Mouse (Mus musculus): Measurements from ENCODE around the gene Exosc5.

Exosc5 gene

GRCm38 (mm10) chr7:25704716-25705364 lies 45.9 kb downstream of the Exosc5 start:
- DNase-seq (ENCODE audit: low read depth in 2 of 2, low spot score in 2 of 2) = no peak

GRCm38 (mm10) chr7:25705801-25706251 lies 46.9 kb downstream of the Exosc5 start:
- DNase-seq (ENCODE audit: low read depth in 2 of 2, low spot score in 2 of 2) = no peak

GRCm38 (mm10) chr7:25706578-25707170 lies 47.7 kb downstream of the Exosc5 start:
- DNase-seq (ENCODE audit: low read depth in 2 of 2, low spot score in 2 of 2) = no peak

- no peak for DNase-seq (ENCODE audit: low read depth in 2 of 2, low spot score in 2 of 2)
Measured at GRCm38 (mm10) chr7:25707581-25708292, 48.8 kb downstream of the Exosc5 start.

GRCm38 (mm10) chr7:25709961-25710360 lies 51.0 kb downstream of the Exosc5 start:
- DNase-seq (ENCODE audit: low read depth in 2 of 2, low spot score in 2 of 2) = no peak

- DNase-seq (ENCODE audit: low read depth in 2 of 2, low spot score in 2 of 2) = no peak
Measured at GRCm38 (mm10) chr7:25710519-25711130, 51.7 kb downstream of the Exosc5 start.

GRCm38 (mm10) chr7:25711165-25711564 lies 52.2 kb downstream of the Exosc5 start:
- no peak for DNase-seq (ENCODE audit: low read depth in 2 of 2, low spot score in 2 of 2)

GRCm38 (mm10) chr7:25711731-25712197 lies 52.8 kb downstream of the Exosc5 start:
- no peak for DNase-seq (ENCODE audit: low read depth in 2 of 2, low spot score in 2 of 2)

GRCm38 (mm10) chr7:25712801-25713200 lies 53.8 kb downstream of the Exosc5 start:
- DNase-seq (ENCODE audit: low read depth in 2 of 2, low spot score in 2 of 2) = no peak

- no peak for DNase-seq (ENCODE audit: low read depth in 2 of 2, low spot score in 2 of 2)
Measured at GRCm38 (mm10) chr7:25714581-25714980, 55.6 kb downstream of the Exosc5 start.

GRCm38 (mm10) chr7:25715731-25716271 lies 56.8 kb downstream of the Exosc5 start:
- DNase-seq (ENCODE audit: low read depth in 2 of 2, low spot score in 2 of 2) = no peak

- no peak for DNase-seq (ENCODE audit: low read depth in 2 of 2, low spot score in 2 of 2)
Measured at GRCm38 (mm10) chr7:25717478-25717877, 58.5 kb downstream of the Exosc5 start.

GRCm38 (mm10) chr7:25718788-25719417 lies 59.9 kb downstream of the Exosc5 start, which contains the start of gene Ccdc97:
TSS of gene Ccdc97 (minus strand) at chr7:25719088.
- DNase-seq (ENCODE audit: low read depth in 2 of 2, low spot score in 2 of 2) = peak; percentile 85 to 86

- DNase-seq (ENCODE audit: low read depth in 2 of 2, low spot score in 2 of 2) = peak; percentile 54 to 58
Measured at GRCm38 (mm10) chr7:25719761-25720610, 61.0 kb downstream of the Exosc5 start.

- no peak for DNase-seq (ENCODE audit: low read depth in 2 of 2, low spot score in 2 of 2)
Measured at GRCm38 (mm10) chr7:25720760-25721159, 61.8 kb downstream of the Exosc5 start.
